Mouse (Mus musculus) heart, adult 8-10 months (tissue): ENCODE data around the gene Samd3. TPM values are rescaled to one million over a fixed set of nuclear protein-coding genes. Genes with fewer than 3 reads are reported as not detected.

Source experiments
- DNase-seq: peaks from one replicate; pipeline ENCODE4 v3.0.0; 2022; ENCODE audit warnings: low spot score
- total RNA-seq, 4 experiments: library from RNA; stranded (reverse); gene quantifications; 2 replicates each; pipeline ENCODE4 v1.2.4; 2022

Gene Samd3
- total RNA-seq, 4 experiments from 2014 or later = not detected

GRCm38 (mm10) chr10:26302336-26302735, 72.8 kb downstream of the Samd3 start:
- DNase-seq = no peak

DNA sequence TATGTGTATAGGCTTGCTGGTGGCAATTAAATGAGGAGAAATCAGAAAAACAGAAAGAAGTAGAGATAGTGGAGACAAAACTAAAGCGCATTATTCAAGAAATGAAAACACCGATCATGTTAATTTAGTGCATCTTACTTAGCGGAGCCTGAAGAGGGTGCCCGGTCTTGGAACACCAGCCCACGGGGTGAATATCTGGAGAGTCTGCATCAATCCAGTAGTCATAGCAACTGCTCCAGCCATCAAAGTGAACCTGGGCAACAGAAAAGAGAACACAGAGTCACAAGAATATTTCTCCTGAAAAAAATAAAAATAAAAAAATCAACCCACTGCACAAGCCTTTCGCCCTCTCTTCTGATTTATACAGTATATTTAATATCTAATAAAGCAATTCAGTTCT, 74.0 kb downstream of the Samd3 start:
- DNase-seq = no peak

GRCm38 (mm10) chr10:26314327-26314726, 84.8 kb downstream of the Samd3 start:
- DNase-seq = no peak

GRCm38 (mm10) chr10:26320679-26321078, 91.2 kb downstream of the Samd3 start:
- DNase-seq = no peak

Other genes starting within 250 kb of the Samd3 start
- gene Gm9767, start 151.5 kb upstream of the Samd3 start, total RNA-seq = not detected
- gene Tmem200a, start 150.7 kb upstream of the Samd3 start, total RNA-seq = under 1 TPM in 3 of 4 experiments, not detected in 1; 0.05 to 0.09 (median 0.06) TPM
- 1 to 10 TPM; 6.7 to 7.0 (median 6.9) TPM for gene L3mbtl3, start 146.3 kb downstream of the Samd3 start, total RNA-seq